Mouse (Mus musculus) forebrain, embryonic 11.5 days (tissue): ENCODE results near the gene Pibf1. TPM values are rescaled to one million over a fixed set of nuclear protein-coding genes. Genes with fewer than 3 reads are reported as not detected.

Experiments used
- ATAC-seq: fragments of 200-750 bp; cut with Nextera tagmentation; replicated peaks from 2 replicates; pipeline ENCODE4 v1.8.0; 2017; ENCODE audit warnings: moderate TSS enrichment; ENCODE audit not compliant: low FRiP score
- DNase-seq: peaks from one replicate; pipeline ENCODE4 v3.0.0-alpha.2; 2017; ENCODE audit warnings: low spot score
- H3K27ac ChIP-seq: fragments of 300-500 bp; sonication (generic); 2 replicates; pipeline ENCODE4 v1.5.1; 2014; ENCODE audit warnings: low read depth, low read length
- H3K27me3 ChIP-seq: fragments of 300-500 bp; sonication (generic); 2 replicates; pipeline ENCODE4 v1.6.1; 2014; ENCODE audit warnings: mild to moderate bottlenecking, low read length, mixed read lengths; ENCODE audit not compliant: control insufficient read depth, insufficient read depth
- H3K36me3 ChIP-seq: fragments of 300-500 bp; sonication (generic); 2 replicates; pipeline ENCODE4 v1.6.1; 2014; ENCODE audit warnings: mild to moderate bottlenecking, low read length, moderate library complexity, mixed read lengths; ENCODE audit not compliant: control insufficient read depth, insufficient read depth
- H3K4me1 ChIP-seq: fragments of 300-500 bp; sonication (generic); replicated peaks from 2 replicates; pipeline ENCODE4 v1.6.1; 2014; ENCODE audit warnings: low read length, mixed read lengths; ENCODE audit not compliant: control insufficient read depth, insufficient read depth
- H3K4me2 ChIP-seq: fragments of 300-500 bp; sonication (generic); 2 replicates; pipeline ENCODE4 v1.6.1; 2014; ENCODE audit warnings: low read depth, mild to moderate bottlenecking, low read length, moderate library complexity, mixed read lengths; ENCODE audit not compliant: severe bottlenecking
- H3K4me3 ChIP-seq: fragments of 300-500 bp; sonication (generic); 2 replicates; pipeline ENCODE4 v1.5.1; 2014; ENCODE audit warnings: low read depth, low read length
- H3K9ac ChIP-seq: fragments of 300-500 bp; sonication (generic); 2 replicates; pipeline ENCODE4 v1.6.1; 2014; ENCODE audit warnings: low read length
- H3K9me3 ChIP-seq: fragments of 300-500 bp; sonication (generic); 2 replicates; pipeline ENCODE4 v1.6.1; 2016; ENCODE audit warnings: low read length, mixed read lengths; ENCODE audit not compliant: control insufficient read depth
- WGBS: fragments of 180-500 bp; shearing (Covaris S2); extraction: QIAGEN DNeasy Blood & Tissue Kit; methylation state at CpG from one replicate; pipeline ENCODE4 v1.1.7; 2014; 5-methylcytosine and 5-hydroxymethylcytosine counted together
- polyA plus RNA-seq: library from polyadenylated mRNA; unstranded; fragments of >200 nt; fragmentation: Nextera tagmentation; extraction: Ambion mirVana; gene quantifications from 2 replicates; pipeline ENCODE4 v1.2.1, GENCODE M21; 2014

The Pibf1 gene
- polyA plus RNA-seq, 1 experiment from 2014 or later, result 26.3 TPM

DNA sequence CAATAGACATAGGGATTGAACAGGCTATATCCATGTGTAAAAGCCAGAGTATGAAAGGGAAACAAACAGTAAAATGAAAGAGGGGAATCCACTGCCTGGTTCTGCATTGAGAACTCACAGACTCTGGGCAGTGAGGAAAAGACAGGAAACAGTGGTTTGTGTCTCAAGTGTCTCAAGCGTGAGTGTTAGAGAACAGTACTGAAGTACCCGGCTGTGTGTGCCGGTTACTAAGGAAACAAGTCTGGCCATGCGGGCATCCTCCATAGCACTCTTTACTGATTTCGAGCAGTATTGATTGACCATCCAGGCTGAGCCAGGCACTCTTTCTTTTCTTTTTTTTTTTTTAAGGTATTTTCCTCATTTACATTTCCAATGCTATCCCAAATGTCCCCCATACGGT, 60.7 kb downstream of the Pibf1 start:
- no peak overlapping the region for H3K27ac ChIP-seq
- WGBS, result 80% methylated on average over 6 of the region's 6 CpGs
- no peaks in the 10 kb centered on the region for H3K36me3 ChIP-seq
- H3K9me3 ChIP-seq, result no peaks in the 10 kb centered on the region
- H3K9ac ChIP-seq, result no peak overlapping the region
- no peaks in the 10 kb centered on the region for H3K27me3 ChIP-seq
- H3K4me1 ChIP-seq, result no peaks in the 10 kb centered on the region
- ATAC-seq (no peak), DNase-seq (no peak)
- no peak overlapping the region for H3K4me3 ChIP-seq
- H3K4me2 ChIP-seq, result no peak overlapping the region

DNA sequence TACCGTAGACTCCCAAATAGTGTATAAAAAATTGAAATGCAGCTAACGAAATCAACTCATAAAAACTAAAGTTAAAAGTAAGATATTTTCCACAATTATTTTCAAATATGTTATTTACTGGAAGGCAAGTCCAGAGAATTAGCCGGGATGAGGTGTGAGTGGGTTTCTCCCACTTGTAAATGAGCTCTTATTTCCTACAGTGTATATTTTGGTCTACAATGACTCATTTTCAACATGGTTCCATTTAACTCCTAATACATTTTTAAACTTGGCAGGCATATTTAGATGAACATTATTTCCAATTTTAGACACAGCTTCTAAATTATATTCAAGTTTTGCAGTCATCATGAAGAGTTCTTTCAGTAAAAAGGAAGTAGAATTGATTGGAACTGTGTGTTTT, 63.8 kb downstream of the Pibf1 start:
- WGBS, result 95% methylated on average over 3 of the region's 3 CpGs

DNA sequence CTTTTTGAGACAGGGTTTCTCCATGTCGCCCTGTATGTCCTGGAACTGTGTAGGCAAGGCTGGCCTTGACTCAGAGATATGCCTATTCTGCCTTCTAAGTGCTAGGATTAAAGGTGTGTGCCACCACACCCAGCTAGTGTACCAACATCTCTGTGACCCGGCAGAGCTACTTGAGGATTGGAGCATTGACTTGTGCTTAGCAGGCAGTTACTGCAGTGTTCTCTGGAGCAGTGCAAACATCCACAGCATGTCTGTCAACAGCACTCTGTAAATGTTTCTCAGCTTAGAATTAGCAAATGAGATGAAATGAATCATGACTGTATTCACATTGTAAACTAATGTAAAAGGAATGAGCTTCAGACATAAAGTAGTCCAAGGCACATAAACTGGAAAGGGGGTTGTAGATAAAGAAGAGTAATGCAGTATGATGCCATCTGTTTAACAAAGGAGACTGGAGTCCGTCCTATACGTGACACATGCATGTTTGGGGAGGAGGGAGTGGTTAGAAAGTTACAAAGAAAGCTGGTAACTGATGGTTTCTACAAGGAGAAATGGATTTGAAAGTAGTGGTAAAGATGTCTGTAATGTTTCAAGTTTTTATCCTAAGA, 75.0 kb downstream of the Pibf1 start:
- WGBS, result 85% methylated on average over 4 of the region's 4 CpGs
- no peak overlapping the region for H3K4me3 ChIP-seq
- no peak for ATAC-seq

More for the DNA sequence above, 63.8 kb downstream of the Pibf1 start:
- ATAC-seq (no peak), DNase-seq (no peak)
- Histone ChIP-seq H3K9me3 (no peaks in the 10 kb centered on the region), H3K27me3 (no peaks in the 10 kb centered on the region), H3K4me3 (no peak overlapping the region), H3K27ac (no peak overlapping the region), H3K9ac (no peak overlapping the region), H3K36me3 (no peaks in the 10 kb centered on the region; the same call in 1 of the 2 replicates), H3K4me2 (no peak overlapping the region), H3K4me1 (no peaks in the 10 kb centered on the region)

GRCm38 (mm10) chr14:99176559-99176958, 77.3 kb downstream of the Pibf1 start:
- Histone ChIP-seq H3K4me2 (no peak overlapping the region), H3K4me3 (no peak overlapping the region), H3K27me3 (no peaks in the 10 kb centered on the region), H3K27ac (no peak overlapping the region), H3K36me3 (no peaks in the 10 kb centered on the region), H3K4me1 (no peaks in the 10 kb centered on the region), H3K9ac (no peak overlapping the region), H3K9me3 (no peaks in the 10 kb centered on the region)
- DNase-seq, result no peak
- 53% methylated on average over 9 of the region's 9 CpGs for WGBS
- ATAC-seq, result no peak

More for the DNA sequence above, 75.0 kb downstream of the Pibf1 start:
- Histone ChIP-seq H3K27me3 (no peaks in the 10 kb centered on the region), H3K9ac (no peak overlapping the region), H3K27ac (no peak overlapping the region), H3K4me1 (no peaks in the 10 kb centered on the region), H3K9me3 (no peaks in the 10 kb centered on the region), H3K36me3 (no peaks in the 10 kb centered on the region), H3K4me2 (no peak overlapping the region)
- no peak for DNase-seq

GRCm38 (mm10) chr14:99190153-99190790, 91.0 kb downstream of the Pibf1 start:
- 96% methylated on average over 5 of the region's 5 CpGs for WGBS
- Histone ChIP-seq H3K9me3 (no peaks in the 10 kb centered on the region), H3K36me3 (no peaks in the 10 kb centered on the region; the same call in 1 of the 2 replicates), H3K27ac (no peak overlapping the region), H3K4me2 (no peak overlapping the region), H3K9ac (no peak overlapping the region), H3K27me3 (no peaks in the 10 kb centered on the region), H3K4me1 (no peaks in the 10 kb centered on the region), H3K4me3 (no peak overlapping the region)
- ATAC-seq, result no peak
- no peak for DNase-seq

DNA sequence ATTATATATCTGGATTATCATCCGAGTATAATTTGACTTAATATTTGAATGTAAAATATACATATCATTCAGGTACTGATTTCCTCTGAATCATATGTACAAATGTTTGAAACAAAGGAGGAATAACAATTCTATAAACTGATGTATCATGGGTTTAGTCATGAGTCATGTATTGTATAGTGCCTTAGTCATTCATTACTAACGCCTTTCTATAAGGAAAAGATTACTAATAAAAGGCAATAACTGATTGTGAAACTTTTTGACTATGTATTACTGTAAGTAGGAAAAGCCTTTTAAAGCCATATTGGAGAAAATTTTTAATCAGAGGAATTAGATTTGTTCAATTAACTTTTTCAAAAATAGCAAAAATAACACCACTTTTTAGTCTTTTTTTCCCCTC, 106.6 kb downstream of the Pibf1 start:
- H3K9ac ChIP-seq, result no peak overlapping the region
- H3K4me2 ChIP-seq, result no peak overlapping the region
- no peaks in the 10 kb centered on the region for H3K4me1 ChIP-seq
- WGBS, result 93% methylated on average over 2 of the region's 2 CpGs
- no peak overlapping the region for H3K4me3 ChIP-seq
- no peak overlapping the region for H3K27ac ChIP-seq
- H3K27me3 ChIP-seq, result no peaks in the 10 kb centered on the region
- H3K36me3 ChIP-seq, result no peaks in the 10 kb centered on the region
- DNase-seq, result no peak
- ATAC-seq, result no peak
- H3K9me3 ChIP-seq, result no peaks in the 10 kb centered on the region

DNA sequence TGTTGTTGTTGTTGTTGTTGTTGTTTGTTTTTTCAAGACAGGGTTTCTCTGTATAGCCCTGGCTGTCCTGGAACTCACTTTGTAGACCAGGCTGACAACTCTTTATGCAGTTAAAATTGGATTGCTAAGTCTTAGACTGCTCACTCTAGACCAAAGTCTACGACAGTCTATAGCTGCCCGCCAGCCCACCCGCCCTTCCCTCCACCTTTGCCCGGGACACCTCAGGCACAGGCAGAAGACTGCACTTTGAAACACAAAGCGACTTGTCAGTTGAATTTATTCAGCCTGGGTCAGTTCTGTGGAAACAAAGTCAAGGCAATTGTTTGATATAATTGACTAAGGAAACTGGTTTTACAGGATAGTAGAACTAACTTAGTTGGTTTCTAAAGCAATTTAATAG, 107.4 kb downstream of the Pibf1 start:
- Histone ChIP-seq H3K9ac (no peak overlapping the region), H3K27ac (no peak overlapping the region), H3K36me3 (no peaks in the 10 kb centered on the region), H3K9me3 (no peaks in the 10 kb centered on the region), H3K4me1 (no peaks in the 10 kb centered on the region), H3K27me3 (no peaks in the 10 kb centered on the region), H3K4me3 (no peak overlapping the region), H3K4me2 (no peak overlapping the region)
- ATAC-seq, result no peak
- DNase-seq, result no peak
- WGBS, result 96% methylated on average over 5 of the region's 5 CpGs

DNA sequence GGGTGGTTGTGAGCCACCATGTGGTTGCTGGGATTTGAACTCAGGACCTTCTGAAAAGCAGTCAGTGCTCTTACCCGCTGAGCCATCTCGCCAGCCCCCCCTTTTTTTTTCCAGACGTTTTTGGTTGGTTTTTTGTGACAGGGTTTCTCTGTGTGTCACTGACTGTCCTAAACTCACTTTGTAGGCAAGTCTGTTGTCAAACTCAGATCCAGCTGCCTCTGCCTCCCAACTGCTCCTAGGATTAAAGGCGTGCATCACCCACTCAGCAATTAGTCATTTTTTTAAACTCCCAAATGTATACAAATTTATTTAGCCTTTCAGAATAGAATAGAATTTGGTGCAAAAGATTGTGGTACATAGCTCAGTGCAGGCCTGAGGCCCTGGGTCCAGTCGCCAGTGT, 111.2 kb downstream of the Pibf1 start:
- Histone ChIP-seq H3K9ac (no peak overlapping the region), H3K27ac (no peak overlapping the region), H3K9me3 (no peaks in the 10 kb centered on the region), H3K27me3 (no peaks in the 10 kb centered on the region), H3K4me1 (no peaks in the 10 kb centered on the region), H3K4me3 (no peak overlapping the region), H3K36me3 (no peaks in the 10 kb centered on the region), H3K4me2 (no peak overlapping the region)
- DNase-seq (no peak), ATAC-seq (no peak)
- 90% methylated on average over 5 of the region's 5 CpGs for WGBS
